Mouse (Mus musculus) forebrain, embryonic 10.5 days (tissue): ENCODE measurements around the gene Apoc2. TPM values are rescaled to one million over a fixed set of nuclear protein-coding genes. Genes with fewer than 3 reads are reported as not detected.
A peak's percentile ranks its signal among the peaks of the same experiment; 100 is the strongest.

Experiments used
- DNase-seq: peaks from one replicate; pipeline ENCODE4 v3.0.0-alpha.2; 2017; ENCODE audit warnings: low spot score; ENCODE audit errors: extremely low spot score
- H3K27ac ChIP-seq: fragments of 300-500 bp; sonication (generic); 2 replicates; pipeline ENCODE4 v1.5.1; 2016; ENCODE audit warnings: mild to moderate bottlenecking
- H3K27me3 ChIP-seq: fragments of 300-500 bp; sonication (generic); 2 replicates; pipeline ENCODE4 v1.6.1; 2016; ENCODE audit warnings: mild to moderate bottlenecking; ENCODE audit not compliant: poor library complexity, severe bottlenecking
- H3K36me3 ChIP-seq: fragments of 300-500 bp; sonication (generic); replicated peaks from 2 replicates; pipeline ENCODE4 v1.6.1; 2016; ENCODE audit warnings: mild to moderate bottlenecking, moderate library complexity
- H3K4me1 ChIP-seq: fragments of 300-500 bp; sonication (generic); 2 replicates; pipeline ENCODE4 v1.6.1; 2016
- H3K4me3 ChIP-seq: fragments of 300-500 bp; sonication (generic); 2 replicates; pipeline ENCODE4 v1.5.1; 2016; ENCODE audit warnings: mild to moderate bottlenecking, moderate library complexity
- H3K9me3 ChIP-seq: fragments of 300-500 bp; sonication (generic); 2 replicates; pipeline ENCODE4 v1.6.1; 2016; ENCODE audit warnings: mild to moderate bottlenecking, moderate library complexity
- WGBS: fragments of 180-500 bp; shearing (Covaris S2); methylation state at CpG from one replicate; pipeline ENCODE4 v1.1.7; 2016; 5-methylcytosine and 5-hydroxymethylcytosine counted together
- polyA plus RNA-seq: library from polyadenylated mRNA; unstranded; fragments of >200 nt; fragmentation: Nextera tagmentation; extraction: Ambion mirVana; gene quantifications from 2 replicates; pipeline ENCODE4 v1.2.1, GENCODE M21; 2016

Apoc2 gene
- polyA plus RNA-seq, 1 experiment from 2014 or later, result not detected

DNA sequence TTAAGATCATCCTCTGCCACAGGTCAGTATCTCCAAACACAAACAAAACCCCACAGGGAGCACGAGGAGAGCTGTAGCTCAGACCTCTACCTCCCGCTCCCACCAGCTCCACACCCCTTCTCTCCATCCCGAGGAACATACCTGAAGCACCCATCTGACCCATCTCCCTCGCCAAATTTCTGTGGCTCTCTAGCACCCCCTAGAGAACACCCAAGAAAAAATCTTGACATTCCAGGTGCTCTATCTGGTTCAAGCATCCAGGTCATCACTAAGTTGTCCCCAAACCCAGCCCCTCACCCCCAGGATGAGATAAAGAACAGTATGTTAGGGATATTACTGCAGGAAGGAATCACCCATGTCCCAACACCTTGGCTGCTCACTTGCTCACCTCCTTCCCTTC is 35.5 kb upstream of the Apoc2 start:
- 58% methylated on average over 4 of the region's 4 CpGs for WGBS
- no peaks in the 10 kb centered on the region for H3K9me3 ChIP-seq
- peaks cover 73% of the 10 kb centered on the region for H3K36me3 ChIP-seq
- no peak overlapping the region for H3K27ac ChIP-seq
- H3K4me1 ChIP-seq, result peaks cover 27% of the 10 kb centered on the region
- no peaks in the 10 kb centered on the region for H3K27me3 ChIP-seq
- peak overlapping the region; percentile 94 for H3K4me3 ChIP-seq
- no peak for DNase-seq

DNA sequence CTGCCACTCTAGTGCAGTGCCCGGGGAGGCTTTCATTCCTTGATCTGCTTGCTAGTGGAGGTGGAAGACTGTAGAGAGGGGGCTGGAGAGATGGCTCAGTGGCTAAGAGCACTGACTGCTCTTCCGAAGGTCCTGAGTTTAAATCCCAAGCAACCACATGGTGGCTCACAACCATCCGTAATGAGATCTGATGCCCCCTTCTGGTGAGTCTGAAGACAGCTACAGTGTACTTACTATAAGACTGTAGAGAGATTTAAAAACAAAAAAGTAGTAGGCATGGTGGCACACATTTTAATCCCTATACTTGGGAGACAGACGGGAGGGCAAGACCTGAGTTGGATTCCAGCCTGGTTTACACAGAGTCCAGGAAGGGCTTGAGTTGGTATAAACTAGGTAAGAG is 34.7 kb upstream of the Apoc2 start:
- no peak for DNase-seq
- Histone ChIP-seq H3K27ac (no peak overlapping the region), H3K27me3 (no peaks in the 10 kb centered on the region), H3K4me1 (peaks cover 27% of the 10 kb centered on the region), H3K9me3 (no peaks in the 10 kb centered on the region), H3K36me3 (peaks cover 75% of the 10 kb centered on the region), H3K4me3 (no peak overlapping the region)
- 82% methylated on average over 4 of the region's 4 CpGs for WGBS

DNA sequence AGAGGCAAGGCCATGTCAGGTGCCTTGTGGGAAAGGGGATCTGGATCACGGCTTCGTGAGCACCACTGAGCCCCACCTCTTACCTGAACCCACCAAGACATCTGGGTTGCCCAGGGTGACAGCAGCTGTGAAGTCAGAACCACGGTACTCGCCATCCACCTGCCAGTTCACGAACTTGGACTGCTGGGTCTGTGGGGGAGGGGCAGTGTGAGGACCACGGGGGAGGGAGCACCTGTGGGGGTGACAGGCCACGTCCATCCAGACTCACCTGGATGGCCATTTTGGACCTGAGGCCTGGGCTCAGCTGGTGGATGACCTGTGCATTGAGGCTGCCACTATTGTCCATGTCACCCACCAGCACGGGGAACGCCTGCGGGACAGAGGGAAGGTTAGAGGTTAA is 32.9 kb upstream of the Apoc2 start:
- no peak overlapping the region for H3K4me3 ChIP-seq
- H3K27ac ChIP-seq, result no peak overlapping the region
- H3K4me1 ChIP-seq, result peaks cover 17% of the 10 kb centered on the region
- WGBS, result 95% methylated on average over 10 of the region's 10 CpGs
- H3K36me3 ChIP-seq, result peaks cover 83% of the 10 kb centered on the region
- no peaks in the 10 kb centered on the region for H3K9me3 ChIP-seq
- no peaks in the 10 kb centered on the region for H3K27me3 ChIP-seq
- no peak for DNase-seq

DNA sequence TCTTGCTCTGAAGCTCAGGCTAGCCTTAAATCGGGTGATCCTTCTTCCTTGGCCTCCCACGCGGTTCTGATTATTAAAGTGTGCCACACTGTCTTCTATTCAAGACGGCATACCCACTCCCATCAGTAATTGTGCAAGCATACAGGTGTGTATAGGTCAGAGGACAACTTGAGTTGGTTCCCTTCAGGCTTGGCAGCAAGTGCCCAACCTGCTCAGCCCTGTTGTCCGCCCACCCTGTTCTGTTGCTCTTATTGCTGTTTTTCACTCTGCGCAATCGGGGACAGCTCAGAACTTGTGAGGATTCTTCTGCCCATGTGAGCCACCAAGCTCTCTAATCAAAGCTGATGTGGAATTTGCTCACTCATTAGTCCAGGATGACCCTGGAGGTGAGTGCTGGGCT is 27.5 kb upstream of the Apoc2 start:
- Histone ChIP-seq H3K27ac (no peak overlapping the region), H3K4me1 (peaks cover 22% of the 10 kb centered on the region), H3K9me3 (no peaks in the 10 kb centered on the region), H3K36me3 (peaks cover 93% of the 10 kb centered on the region), H3K4me3 (no peak overlapping the region), H3K27me3 (no peaks in the 10 kb centered on the region)
- DNase-seq, result no peak
- 96% methylated on average over 7 of the region's 7 CpGs for WGBS

DNA sequence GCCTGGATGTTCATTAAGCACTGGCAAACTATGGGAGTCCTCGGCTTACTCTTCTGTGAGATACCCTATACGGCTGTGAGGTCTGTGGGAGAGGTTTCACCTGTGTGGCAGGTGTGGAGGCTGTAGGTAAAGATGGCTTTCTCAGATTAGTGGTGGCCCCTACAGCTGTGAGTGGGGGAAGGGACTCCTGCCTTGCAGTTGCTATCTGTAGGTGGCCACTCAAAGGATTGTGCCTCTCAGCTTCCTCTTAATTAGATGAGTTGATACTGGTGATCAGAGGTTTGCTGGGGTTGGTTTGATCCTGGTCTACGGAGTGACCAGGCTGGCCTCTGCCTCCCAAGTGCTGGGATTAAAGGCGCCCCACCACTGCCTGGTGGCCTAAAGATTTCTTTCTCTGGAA is 26.7 kb upstream of the Apoc2 start:
- peaks cover 86% of the 10 kb centered on the region for H3K36me3 ChIP-seq
- no peaks in the 10 kb centered on the region for H3K27me3 ChIP-seq
- H3K4me3 ChIP-seq, result no peak overlapping the region
- no peak overlapping the region for H3K27ac ChIP-seq
- no peaks in the 10 kb centered on the region for H3K9me3 ChIP-seq
- 90% methylated on average over 4 of the region's 4 CpGs for WGBS
- H3K4me1 ChIP-seq, result peaks cover 30% of the 10 kb centered on the region
- no peak for DNase-seq

DNA sequence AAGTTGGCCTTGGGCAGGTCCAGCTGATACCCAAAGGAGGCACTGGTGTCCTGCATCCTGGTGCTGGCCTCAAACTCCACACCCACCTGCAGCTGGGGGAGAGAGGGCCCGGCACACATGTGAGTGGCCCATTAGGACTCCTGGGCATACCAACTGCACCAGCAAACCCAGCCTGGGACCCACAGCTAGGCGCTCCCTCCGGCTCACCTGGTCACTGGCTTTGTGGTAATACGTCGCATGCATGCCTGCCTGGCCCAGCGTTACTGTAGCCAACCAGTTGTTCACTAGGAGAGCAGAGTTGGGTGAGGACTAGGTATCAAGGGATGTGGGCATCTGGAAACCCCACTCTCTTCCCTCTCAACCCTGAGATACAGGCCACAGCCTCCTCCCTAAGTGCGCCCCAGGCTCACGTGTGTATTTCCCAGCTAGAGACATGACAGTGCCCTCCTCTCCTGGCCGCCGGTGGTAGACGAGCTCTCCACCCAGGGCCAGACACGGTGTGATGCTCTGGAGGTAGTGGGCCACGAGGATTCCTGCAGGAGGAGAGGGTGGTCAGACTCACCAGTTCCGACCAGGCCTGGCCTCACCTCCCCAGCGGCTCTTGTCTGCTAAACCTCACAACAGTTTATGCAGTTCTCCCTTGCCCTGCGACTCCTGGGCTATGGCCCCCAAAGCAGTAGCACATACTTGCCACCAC is 25.3 kb upstream of the Apoc2 start:
- H3K36me3 ChIP-seq, result peaks cover 71% of the 10 kb centered on the region
- H3K27me3 ChIP-seq, result no peaks in the 10 kb centered on the region
- no peaks in the 10 kb centered on the region for H3K9me3 ChIP-seq
- 91% methylated on average over 16 of the region's 16 CpGs for WGBS
- H3K4me3 ChIP-seq, result no peak overlapping the region
- H3K4me1 ChIP-seq, result peaks cover 44% of the 10 kb centered on the region
- no peak overlapping the region for H3K27ac ChIP-seq
- no peak for DNase-seq

DNA sequence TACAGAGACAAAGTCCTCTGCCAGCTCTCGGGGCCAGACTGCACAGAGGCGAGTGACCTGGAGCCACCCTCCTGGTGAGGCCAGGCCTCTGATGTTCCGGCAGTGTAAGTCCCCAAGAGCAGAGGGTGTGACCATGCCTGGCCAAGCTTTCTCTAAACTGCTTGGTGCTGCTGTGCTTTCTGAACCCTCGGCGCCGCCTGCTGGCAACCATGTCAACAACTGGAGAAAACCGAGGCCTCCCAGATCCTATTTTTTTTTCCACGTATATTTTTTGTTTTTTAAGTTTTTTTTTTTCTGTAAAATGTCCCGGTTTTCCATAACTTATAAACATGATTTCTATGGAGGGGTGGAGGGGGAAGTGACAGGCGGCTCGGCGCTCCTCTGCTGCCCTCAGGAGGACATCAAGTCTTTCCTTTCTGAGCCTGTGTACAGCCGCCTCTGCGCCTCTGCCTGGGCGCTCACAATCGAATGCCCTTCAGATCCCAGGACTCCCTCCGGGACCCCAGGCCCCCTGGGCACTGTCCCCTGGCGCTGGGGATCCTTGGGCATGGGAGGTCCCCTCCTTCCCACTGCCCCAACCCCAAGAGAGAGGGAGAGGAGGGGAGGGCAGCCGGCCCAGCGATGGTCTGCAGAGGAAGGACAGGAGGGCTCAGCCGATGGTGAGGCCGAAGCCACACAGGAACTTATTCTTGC is 23.5 kb upstream of the Apoc2 start:
- H3K27me3 ChIP-seq, result no peaks in the 10 kb centered on the region
- peak overlapping the region; percentile 2; the same call in 1 of the 2 replicates for H3K4me3 ChIP-seq
- H3K4me1 ChIP-seq, result peaks cover 52% of the 10 kb centered on the region
- peak overlapping the region; percentile 71 for H3K27ac ChIP-seq
- H3K36me3 ChIP-seq, result peaks cover 66% of the 10 kb centered on the region
- peaks cover 8% of the 10 kb centered on the region for H3K9me3 ChIP-seq
- DNase-seq, result peak; percentile 68
- 31% methylated on average over 22 of the region's 22 CpGs for WGBS

DNA sequence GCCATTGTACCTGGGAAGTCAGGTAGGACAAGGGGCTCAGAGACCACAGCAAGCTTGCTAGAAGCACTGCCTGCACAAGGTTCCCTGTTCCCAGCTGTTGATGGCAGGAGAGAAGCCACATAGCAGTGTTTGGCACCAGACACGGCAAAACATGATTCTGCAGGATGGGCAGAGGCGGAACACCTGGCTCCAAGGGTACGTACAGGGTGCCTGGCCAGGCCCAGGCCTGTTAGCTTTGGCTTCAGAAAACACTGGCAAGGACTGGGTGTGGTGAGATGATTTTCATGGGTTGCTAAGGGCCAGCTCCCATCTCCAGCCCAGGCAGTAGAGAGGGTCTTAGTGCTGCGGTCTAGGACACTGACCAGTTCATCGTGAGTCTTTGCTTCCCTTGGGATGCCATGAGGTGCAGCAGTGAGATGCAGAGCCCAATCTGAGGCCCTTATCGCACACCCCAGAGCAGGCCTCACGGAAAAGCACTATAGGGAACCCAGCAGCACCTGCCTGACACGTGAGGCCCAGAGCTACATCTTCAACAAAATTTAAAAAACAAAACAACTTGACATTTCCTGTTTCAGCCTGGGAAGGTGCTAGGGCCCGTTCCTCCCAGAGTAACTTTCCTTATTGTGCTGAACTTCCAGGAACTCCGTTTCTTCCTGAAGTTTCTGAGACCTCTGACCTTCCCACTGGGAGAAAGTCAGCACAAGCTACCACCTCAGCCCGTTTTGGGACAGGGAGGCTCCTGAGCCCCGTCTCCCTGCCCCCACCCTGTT is 22.7 kb upstream of the Apoc2 start:
- Histone ChIP-seq H3K4me1 (peaks cover 52% of the 10 kb centered on the region), H3K27ac (peak overlapping the region; percentile 71), H3K9me3 (peaks cover 10% of the 10 kb centered on the region), H3K27me3 (no peaks in the 10 kb centered on the region), H3K36me3 (peaks cover 68% of the 10 kb centered on the region), H3K4me3 (no peak overlapping the region)
- no peak for DNase-seq
- 66% methylated on average over 12 of the region's 12 CpGs for WGBS

DNA sequence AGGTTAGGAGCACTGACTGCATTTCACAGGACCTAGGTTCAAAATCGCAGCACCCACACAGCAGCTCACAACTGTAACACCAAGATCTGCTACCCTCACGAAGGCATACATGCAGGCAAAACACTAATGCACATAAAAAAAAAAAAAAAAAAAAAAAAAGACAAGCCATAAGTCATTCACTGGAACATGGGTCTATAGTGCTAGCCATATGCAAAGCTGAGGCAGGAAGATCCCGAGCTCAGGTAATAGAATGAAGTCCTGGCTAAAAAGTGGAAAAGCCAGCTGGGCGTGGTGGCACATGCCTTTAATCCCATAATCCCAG is 22.0 kb upstream of the Apoc2 start:
- WGBS, result 77% methylated on average over 4 of the region's 4 CpGs
- Histone ChIP-seq H3K4me3 (no peak overlapping the region), H3K36me3 (peaks cover 61% of the 10 kb centered on the region), H3K9me3 (peaks cover 10% of the 10 kb centered on the region), H3K4me1 (peaks cover 55% of the 10 kb centered on the region), H3K27ac (peak overlapping the region; percentile 82; the same call in 1 of the 2 replicates), H3K27me3 (no peaks in the 10 kb centered on the region)
- no peak for DNase-seq

DNA sequence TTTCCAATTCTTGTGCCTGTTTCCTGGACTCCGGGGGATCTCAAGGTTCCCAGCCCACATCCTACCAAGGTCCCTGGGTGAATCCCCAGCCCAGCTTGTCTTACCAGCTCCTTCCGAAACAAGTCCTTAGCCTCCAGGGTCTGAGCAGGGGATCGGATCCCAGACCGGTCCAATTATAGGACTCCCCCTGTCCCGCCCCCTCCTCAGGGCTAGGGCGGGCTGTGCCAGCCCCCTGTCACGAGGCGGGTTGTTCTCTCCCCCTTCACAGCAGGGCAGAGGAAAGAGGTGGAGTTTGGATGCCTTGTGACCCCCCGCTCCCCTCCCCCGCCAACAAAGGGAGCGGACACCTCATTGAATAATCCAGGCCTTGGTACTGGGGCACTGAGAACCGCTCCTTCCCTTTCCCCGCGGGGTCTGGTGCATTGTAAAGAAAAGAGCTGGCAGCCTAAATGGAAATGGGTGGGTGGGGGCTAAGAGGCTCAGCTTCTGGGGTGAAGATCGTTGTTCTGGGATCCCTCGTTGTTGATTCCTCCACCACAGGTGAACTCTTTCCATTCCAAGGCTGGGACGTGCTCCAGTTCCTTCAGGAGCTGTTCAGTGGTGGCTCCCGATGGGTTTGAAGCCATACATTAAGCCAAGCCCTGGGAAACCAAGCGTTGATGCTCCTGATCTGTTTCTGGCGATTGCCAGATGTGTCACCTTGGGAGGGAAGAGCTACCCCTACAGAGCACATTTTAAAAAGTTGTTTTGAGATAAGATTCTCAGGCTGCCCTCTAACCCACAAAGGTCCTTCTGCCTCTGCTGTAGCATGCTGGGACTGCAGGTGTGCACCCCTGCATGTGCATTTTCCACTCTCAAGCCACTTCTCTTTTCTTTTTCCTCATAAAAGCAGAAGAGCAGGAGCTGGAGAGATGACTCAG is 21.4 kb upstream of the Apoc2 start, which contains the start of gene Apoe:
Gene Apoe (minus strand): TSS at position 282 of the 920 bp plus-strand sequence.
- H3K4me3 ChIP-seq, result peak within 1 kb of the TSS; percentile 51
- no peaks in the 10 kb centered on the region for H3K27me3 ChIP-seq
- WGBS, result under 1% methylated on average over 20 of the region's 20 CpGs
- H3K4me1 ChIP-seq, result peaks cover 56% of the 10 kb centered on the region
- peak; percentile 58 for DNase-seq
- peaks cover 10% of the 10 kb centered on the region for H3K9me3 ChIP-seq
- H3K27ac ChIP-seq, result peak within 1 kb of the TSS; percentile 82
- H3K36me3 ChIP-seq, result peaks cover 54% of the 10 kb centered on the region

DNA sequence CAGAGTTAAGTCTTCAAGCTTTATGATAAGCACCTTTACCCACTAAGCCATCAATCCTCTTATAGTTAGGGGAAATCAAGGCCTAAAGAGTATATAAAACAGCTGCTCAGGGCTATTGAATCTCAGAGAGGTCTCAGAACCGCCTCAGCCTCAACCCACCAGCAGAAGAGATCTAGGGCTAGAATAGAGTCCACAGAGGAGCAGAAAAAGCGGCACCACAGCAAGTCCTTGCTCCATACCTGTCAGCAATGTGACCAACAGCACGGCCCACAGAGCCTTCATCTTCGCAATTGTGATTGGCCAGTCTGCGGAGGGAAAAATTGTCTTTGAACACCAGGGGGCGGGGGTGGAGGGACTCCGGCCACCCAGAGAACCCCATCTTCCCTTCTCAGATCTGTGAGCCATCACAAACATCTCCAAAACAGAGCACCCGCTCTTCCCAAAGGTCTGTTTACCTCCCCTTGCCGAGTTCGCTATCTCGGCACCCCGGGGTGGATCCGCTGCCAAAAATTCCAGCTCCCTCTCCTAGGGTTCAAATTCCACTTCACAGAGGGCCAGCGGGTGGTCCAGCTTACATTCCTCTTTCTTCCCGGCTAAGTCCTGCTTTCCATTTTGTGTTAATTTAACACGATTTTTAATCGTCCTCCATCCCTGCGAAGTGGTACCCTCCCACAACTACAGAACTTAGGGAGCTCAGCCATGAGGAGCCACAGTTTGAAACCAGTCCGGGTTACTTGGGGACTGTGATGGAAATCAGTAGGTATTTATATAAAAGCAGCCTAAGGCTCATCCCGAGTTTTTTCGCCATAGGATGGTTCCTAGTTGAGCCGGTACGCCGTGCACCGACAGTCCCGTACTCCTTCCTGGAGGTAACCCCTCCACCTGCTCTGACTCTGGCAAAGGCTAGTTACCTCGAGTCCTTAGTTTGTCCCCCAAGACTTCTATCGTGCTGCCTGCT is 20.5 kb upstream of the Apoc2 start:
- peak; percentile 45 for DNase-seq
- H3K36me3 ChIP-seq, result peaks cover 45% of the 10 kb centered on the region
- H3K27me3 ChIP-seq, result no peaks in the 10 kb centered on the region
- 3% methylated on average over 28 of the region's 28 CpGs for WGBS
- H3K4me1 ChIP-seq, result peaks cover 61% of the 10 kb centered on the region
- H3K4me3 ChIP-seq, result peak overlapping the region; percentile 51
- peak overlapping the region; percentile 82 for H3K27ac ChIP-seq
- peaks cover 10% of the 10 kb centered on the region for H3K9me3 ChIP-seq
